Mouse (Mus musculus) neural tube, embryonic 14.5 days (tissue): ENCODE data around the gene AI837181. TPM values are rescaled to one million over a fixed set of nuclear protein-coding genes. Genes with fewer than 3 reads are reported as not detected.

Source experiments
- polyA plus RNA-seq: library from polyadenylated mRNA; unstranded; fragments of >200 nt; fragmentation: Nextera tagmentation; extraction: Ambion mirVana; gene quantifications from 2 replicates; pipeline ENCODE4 v1.2.1, GENCODE M21; 2014

The AI837181 gene
- polyA plus RNA-seq, 1 experiment from 2014 or later = 67.2 TPM

Other genes with a start within 250 kb of the AI837181 start
- gene Pacs1, start 152.0 kb upstream of the AI837181 start, polyA plus RNA-seq = 56.9 TPM in 2 replicates
- gene Sf3b2, start 129.7 kb upstream of the AI837181 start, polyA plus RNA-seq = 321 and 329 TPM in 2 replicates
- gene Gal3st3, start 126.8 kb upstream of the AI837181 start, polyA plus RNA-seq = 31.0 and 38.3 TPM in 2 replicates
- not detected in 2 replicates for gene Catsper1, start 89.4 kb upstream of the AI837181 start, polyA plus RNA-seq
- 10.7 and 10.8 TPM in 2 replicates for gene Cst6, start 75.6 kb upstream of the AI837181 start, polyA plus RNA-seq
- 38.7 and 41.6 TPM in 2 replicates for gene Eif1ad, start 58.4 kb upstream of the AI837181 start, polyA plus RNA-seq
- gene Banf1, start 58.0 kb upstream of the AI837181 start, polyA plus RNA-seq = 274 and 327 TPM in 2 replicates
- 55.6 and 69.2 TPM in 2 replicates for gene Sart1, start 36.4 kb upstream of the AI837181 start, polyA plus RNA-seq
- gene Tsga10ip, start 22.6 kb upstream of the AI837181 start, polyA plus RNA-seq = not detected in 2 replicates
- gene Drap1, start 165 bp upstream of the AI837181 start, polyA plus RNA-seq = 208 and 254 TPM in 2 replicates
- not detected in 2 replicates for gene Fosl1, start 22.4 kb downstream of the AI837181 start, polyA plus RNA-seq
- gene Ccdc85b, start 32.8 kb downstream of the AI837181 start, polyA plus RNA-seq = 8.0 and 11.0 TPM in 2 replicates
- gene Fibp, start 35.5 kb downstream of the AI837181 start, polyA plus RNA-seq = 169 and 179 TPM in 2 replicates
- 4.2 and 4.4 TPM in 2 replicates for gene Ctsw, start 43.4 kb downstream of the AI837181 start, polyA plus RNA-seq
- 30.4 and 45.1 TPM in 2 replicates for gene Efemp2, start 48.8 kb downstream of the AI837181 start, polyA plus RNA-seq
- gene Mus81, start 63.3 kb downstream of the AI837181 start, polyA plus RNA-seq = 43.6 and 45.3 TPM in 2 replicates
- 3,473 and 3,739 TPM in 2 replicates for gene Cfl1, start 65.3 kb downstream of the AI837181 start, polyA plus RNA-seq
- 0.71 and 0.75 TPM in 2 replicates for gene 1700020D05Rik, start 78.6 kb downstream of the AI837181 start, polyA plus RNA-seq
- gene Snx32, start 85.4 kb downstream of the AI837181 start, polyA plus RNA-seq = 95.2 and 107 TPM in 2 replicates
- 0.14 TPM in 1 of 2 replicates, not detected in the other for gene Ovol1, start 135.5 kb downstream of the AI837181 start, polyA plus RNA-seq
- gene Ap5b1, start 142.9 kb downstream of the AI837181 start, polyA plus RNA-seq = 2.6 and 3.7 TPM in 2 replicates
- gene Rnaseh2c, start 176.7 kb downstream of the AI837181 start, polyA plus RNA-seq = 49.8 and 51.7 TPM in 2 replicates
- gene Kat5, start 185.1 kb downstream of the AI837181 start, polyA plus RNA-seq = 45.6 and 47.3 TPM in 2 replicates
- 26.9 and 31.0 TPM in 2 replicates for gene Rela, start 212.3 kb downstream of the AI837181 start, polyA plus RNA-seq
- 7.7 and 12.6 TPM in 2 replicates for gene Sipa1, start 238.6 kb downstream of the AI837181 start, polyA plus RNA-seq